Mouse (Mus musculus) forebrain, embryonic 10.5 days (tissue): ENCODE measurements around the gene Olfr1044. TPM values are rescaled to one million over a fixed set of nuclear protein-coding genes. Genes with fewer than 3 reads are reported as not detected.
"Not testable (repeated sequence)": the region's sequence is repeated elsewhere in the genome, so short reads cannot be mapped to it uniquely, and the experiment has no call there.

ENCODE experiments used
- DNase-seq: peaks from one replicate; pipeline ENCODE4 v3.0.0-alpha.2; 2017; ENCODE audit warnings: low spot score; ENCODE audit errors: extremely low spot score
- H3K27ac ChIP-seq: fragments of 300-500 bp; sonication (generic); 2 replicates; pipeline ENCODE4 v1.5.1; 2016; ENCODE audit warnings: mild to moderate bottlenecking
- H3K27me3 ChIP-seq: fragments of 300-500 bp; sonication (generic); 2 replicates; pipeline ENCODE4 v1.6.1; 2016; ENCODE audit warnings: mild to moderate bottlenecking; ENCODE audit not compliant: poor library complexity, severe bottlenecking
- H3K36me3 ChIP-seq: fragments of 300-500 bp; sonication (generic); replicated peaks from 2 replicates; pipeline ENCODE4 v1.6.1; 2016; ENCODE audit warnings: mild to moderate bottlenecking, moderate library complexity
- H3K4me1 ChIP-seq: fragments of 300-500 bp; sonication (generic); 2 replicates; pipeline ENCODE4 v1.6.1; 2016
- H3K4me3 ChIP-seq: fragments of 300-500 bp; sonication (generic); 2 replicates; pipeline ENCODE4 v1.5.1; 2016; ENCODE audit warnings: mild to moderate bottlenecking, moderate library complexity
- H3K9me3 ChIP-seq: fragments of 300-500 bp; sonication (generic); 2 replicates; pipeline ENCODE4 v1.6.1; 2016; ENCODE audit warnings: mild to moderate bottlenecking, moderate library complexity
- WGBS: fragments of 180-500 bp; shearing (Covaris S2); methylation state at CpG from one replicate; pipeline ENCODE4 v1.1.7; 2016; 5-methylcytosine and 5-hydroxymethylcytosine counted together
- polyA plus RNA-seq: library from polyadenylated mRNA; unstranded; fragments of >200 nt; fragmentation: Nextera tagmentation; extraction: Ambion mirVana; gene quantifications from 2 replicates; pipeline ENCODE4 v1.2.1, GENCODE M21; 2016

Olfr1044 gene
- polyA plus RNA-seq, result not detected in 2 replicates

DNA sequence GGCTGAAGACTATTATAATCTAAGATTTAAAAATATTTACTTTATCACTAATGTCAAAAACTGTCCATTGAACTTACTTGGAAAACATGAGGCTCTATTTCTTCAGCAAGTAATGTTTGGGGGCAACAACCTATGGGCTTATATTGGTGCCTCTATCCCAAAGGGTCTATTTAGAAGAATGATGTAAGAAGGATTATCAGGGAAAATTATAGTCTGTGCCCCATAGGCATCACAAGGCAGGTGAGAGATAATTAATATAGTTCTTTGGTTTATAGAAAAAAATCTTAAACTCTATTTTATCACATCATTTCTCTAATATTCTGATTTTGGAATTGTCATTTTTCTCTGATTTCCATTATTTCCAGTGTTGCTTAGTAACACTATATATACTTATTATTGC is at the start of gene Olfr1044:
TSS of gene Olfr1044 (minus strand) at position 101 of the 400 bp plus-strand sequence.
- DNase-seq, result no peak
- no peak within 1 kb of the TSS for H3K27ac ChIP-seq
- H3K9me3 ChIP-seq, result no peaks in the 10 kb centered on the region
- no peaks in the 10 kb centered on the region for H3K36me3 ChIP-seq
- H3K27me3 ChIP-seq, result no peaks in the 10 kb centered on the region
- no peaks in the 10 kb centered on the region for H3K4me1 ChIP-seq
- H3K4me3 ChIP-seq, result no peak within 1 kb of the TSS

GRCm38 (mm10) chr2:86219214-86219613 is 41.6 kb upstream of the Olfr1044 start, which contains the start of gene Olfr1046:
Gene Olfr1046 (minus strand): TSS chr2:86219314.
- H3K36me3 ChIP-seq, result no peaks in the 10 kb centered on the region
- H3K27me3 ChIP-seq, result no peaks in the 10 kb centered on the region
- no peak for DNase-seq
- no peak within 1 kb of the TSS for H3K27ac ChIP-seq
- no peaks in the 10 kb centered on the region for H3K9me3 ChIP-seq
- WGBS, result 83% methylated on average over 2 of the region's 2 CpGs
- no peaks in the 10 kb centered on the region for H3K4me1 ChIP-seq
- no peak within 1 kb of the TSS for H3K4me3 ChIP-seq

DNA sequence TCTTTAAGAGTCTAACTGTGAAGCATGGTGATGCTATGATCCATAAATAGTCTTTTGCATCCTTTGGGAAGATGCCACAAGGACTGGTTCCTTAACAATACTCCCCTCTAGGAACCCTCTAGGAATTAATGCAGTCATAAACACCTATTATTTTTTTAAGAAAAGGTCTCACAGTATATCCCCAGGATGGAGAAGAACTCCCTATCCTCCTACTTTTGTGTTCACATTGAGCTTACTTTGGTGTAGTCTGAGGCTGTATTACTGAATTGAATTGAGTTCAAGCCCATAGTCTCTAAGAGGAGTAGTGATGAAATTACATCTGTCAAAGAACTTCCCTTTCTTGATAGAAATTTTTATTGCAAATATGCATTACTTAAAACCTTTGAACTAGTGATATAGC is 25.3 kb upstream of the Olfr1044 start, which contains the start of gene Olfr1045:
TSS of gene Olfr1045 (minus strand) at position 101 of the 400 bp plus-strand sequence.
- DNase-seq, result no peak
- Histone ChIP-seq H3K4me1 (no peaks in the 10 kb centered on the region), H3K36me3 (no peaks in the 10 kb centered on the region), H3K27me3 (no peaks in the 10 kb centered on the region), H3K27ac (no peak within 1 kb of the TSS), H3K4me3 (no peak within 1 kb of the TSS), H3K9me3 (no peaks in the 10 kb centered on the region)

DNA sequence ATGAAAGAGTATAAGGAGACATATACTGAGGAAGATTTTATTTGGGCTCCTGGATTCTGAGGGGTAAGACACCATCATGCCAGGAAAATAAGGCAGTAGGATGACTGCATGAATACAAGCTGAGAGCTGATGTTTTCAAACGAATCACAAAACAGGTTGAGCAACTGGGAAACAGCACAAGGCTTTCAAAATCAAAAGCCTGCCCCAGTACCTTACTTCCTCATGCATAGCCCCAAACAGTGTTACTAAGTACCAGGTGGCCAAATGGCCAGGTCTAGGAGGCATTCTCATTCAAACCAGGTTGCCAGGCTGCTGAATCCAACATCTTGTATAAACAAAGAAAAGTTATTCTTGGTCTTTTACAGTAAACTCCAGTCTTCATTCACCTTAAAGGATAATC is 18.2 kb upstream of the Olfr1044 start:
- Histone ChIP-seq H3K36me3 (no peaks in the 10 kb centered on the region), H3K27me3 (no peaks in the 10 kb centered on the region), H3K27ac (no peak overlapping the region), H3K4me1 (no peaks in the 10 kb centered on the region), H3K9me3 (no peaks in the 10 kb centered on the region), H3K4me3 (no peak overlapping the region)
- no peak for DNase-seq
- 68% methylated on average over 1 of the region's 1 CpGs for WGBS

DNA sequence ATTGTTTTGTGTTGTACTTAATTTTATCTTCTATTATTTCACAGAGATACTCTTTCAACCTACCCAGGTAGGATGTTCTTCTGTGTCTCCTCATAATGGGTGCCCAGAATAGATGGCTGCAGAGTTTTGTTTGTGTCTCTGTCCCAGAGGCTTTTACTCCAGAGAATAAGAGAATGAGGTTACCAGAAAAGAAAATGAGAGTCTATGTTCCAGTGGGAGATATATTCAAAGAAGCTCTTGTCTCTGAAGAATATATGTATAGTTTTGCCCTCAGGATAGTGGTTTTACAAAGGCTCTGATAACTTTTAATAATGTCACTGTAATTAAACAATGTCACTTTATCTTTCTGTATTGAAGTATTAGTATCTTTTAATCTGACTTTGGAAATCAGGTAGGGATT is 8.0 kb upstream of the Olfr1044 start, which contains the start of gene Olfr52:
TSS of gene Olfr52 (minus strand) at position 101 of the 400 bp plus-strand sequence.
- DNase-seq, result no peak
- Histone ChIP-seq H3K27ac (no peak within 1 kb of the TSS), H3K36me3 (no peaks in the 10 kb centered on the region), H3K4me1 (no peaks in the 10 kb centered on the region), H3K4me3 (no peak within 1 kb of the TSS), H3K9me3 (no peaks in the 10 kb centered on the region), H3K27me3 (no peaks in the 10 kb centered on the region)

DNA sequence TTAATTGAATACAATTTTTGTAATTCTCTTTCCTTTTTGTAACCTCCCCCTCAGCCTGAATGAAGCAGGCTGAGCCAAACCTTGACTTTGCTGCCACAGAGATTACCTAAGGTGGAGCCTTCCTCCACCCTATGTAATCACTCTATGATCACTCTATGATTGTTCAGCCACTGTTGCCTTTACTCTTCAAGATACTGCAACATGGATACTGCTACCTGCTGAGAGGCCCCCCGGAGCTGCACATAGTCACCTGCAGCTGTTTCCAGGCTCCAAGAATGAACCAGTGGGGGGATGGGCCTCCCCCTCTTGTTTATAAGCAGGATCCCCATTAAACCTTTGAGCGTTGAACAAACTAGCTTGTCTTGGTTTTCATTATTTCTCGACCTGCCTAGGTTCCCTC is 2.3 kb upstream of the Olfr1044 start:
- no peak for DNase-seq
- no peaks in the 10 kb centered on the region for H3K4me1 ChIP-seq
- WGBS, result 84% methylated on average over 3 of the region's 3 CpGs
- no peaks in the 10 kb centered on the region for H3K9me3 ChIP-seq
- H3K27ac ChIP-seq, result no peak overlapping the region
- H3K27me3 ChIP-seq, result no peaks in the 10 kb centered on the region
- no peak overlapping the region for H3K4me3 ChIP-seq
- no peaks in the 10 kb centered on the region for H3K36me3 ChIP-seq

DNA sequence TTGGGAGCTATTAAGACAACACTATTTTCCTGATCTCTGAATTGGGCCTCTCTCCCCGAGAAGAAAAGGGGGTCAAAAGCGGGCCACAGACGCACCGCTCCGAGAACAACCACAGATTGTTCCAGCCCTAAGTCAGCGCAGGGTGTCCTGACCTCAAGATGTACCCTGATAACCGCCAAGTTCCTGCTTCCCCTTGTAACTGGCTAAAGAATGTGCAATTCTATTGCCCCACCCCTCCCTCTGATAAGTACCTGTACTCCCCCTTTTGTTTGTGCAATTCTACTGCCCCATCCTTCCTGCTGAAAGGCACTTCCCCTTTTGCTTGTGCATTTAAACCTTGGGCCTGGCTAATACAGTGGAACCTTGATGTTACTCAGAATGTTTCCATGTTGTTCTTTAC is 2.2 kb downstream of the Olfr1044 start:
- H3K27ac ChIP-seq, H3K9me3 ChIP-seq, DNase-seq, H3K27me3 ChIP-seq, H3K36me3 ChIP-seq, H3K4me3 ChIP-seq, H3K4me1 ChIP-seq: not testable (repeated sequence)
- WGBS, result 78% methylated on average over 7 of the region's 7 CpGs

- no peak for DNase-seq
- H3K4me3 ChIP-seq, result no peak within 1 kb of the TSS
- H3K27me3 ChIP-seq, result no peaks in the 10 kb centered on the region
- 88% methylated on average over 2 of the region's 2 CpGs for WGBS
- H3K9me3 ChIP-seq, result no peaks in the 10 kb centered on the region
- no peaks in the 10 kb centered on the region for H3K36me3 ChIP-seq
- H3K27ac ChIP-seq, result no peak within 1 kb of the TSS
- H3K4me1 ChIP-seq, result no peaks in the 10 kb centered on the region
Measured at GRCm38 (mm10) chr2:86167422-86167821, 10.2 kb downstream of the Olfr1044 start, which contains the start of gene Olfr1043. Gene Olfr1043 (minus strand): TSS chr2:86167522.

- WGBS, result 86% methylated on average over 2 of the region's 2 CpGs
- no peaks in the 10 kb centered on the region for H3K4me1 ChIP-seq
- no peaks in the 10 kb centered on the region for H3K9me3 ChIP-seq
- H3K36me3 ChIP-seq, result no peaks in the 10 kb centered on the region
- no peak within 1 kb of the TSS for H3K4me3 ChIP-seq
- H3K27me3 ChIP-seq, result no peaks in the 10 kb centered on the region
- DNase-seq, result no peak
- H3K27ac ChIP-seq, result no peak within 1 kb of the TSS
Measured at GRCm38 (mm10) chr2:86161738-86162137, 15.9 kb downstream of the Olfr1044 start, which contains the start of gene Olfr1042. Gene Olfr1042 (minus strand): TSS chr2:86161838.

DNA sequence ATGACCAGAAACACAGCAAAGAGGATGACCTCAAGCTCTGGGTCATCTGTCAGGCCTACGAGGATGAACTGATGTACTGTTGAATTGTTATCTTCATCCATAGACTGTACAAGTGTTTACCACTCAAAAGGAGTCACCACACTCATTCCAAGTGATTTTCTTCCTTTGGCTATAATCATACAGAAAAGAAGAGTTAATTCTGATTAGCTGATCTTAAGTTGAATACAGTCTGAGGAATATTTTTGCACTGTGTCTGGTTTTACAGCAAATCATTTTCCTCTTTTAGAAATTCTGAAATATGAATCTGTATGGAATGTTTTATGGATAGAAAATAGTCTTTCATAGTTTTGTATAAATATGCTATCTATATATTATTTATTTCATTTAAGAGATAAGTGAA is 31.0 kb downstream of the Olfr1044 start, which contains the start of gene Olfr1040:
TSS of gene Olfr1040 (minus strand) at position 101 of the 400 bp plus-strand sequence.
- no peak for DNase-seq
- Histone ChIP-seq H3K9me3 (no peaks in the 10 kb centered on the region), H3K27ac (no peak within 1 kb of the TSS), H3K36me3 (no peaks in the 10 kb centered on the region), H3K27me3 (no peaks in the 10 kb centered on the region), H3K4me3 (no peak within 1 kb of the TSS), H3K4me1 (no peaks in the 10 kb centered on the region)
- WGBS, result 88% methylated on average over 1 of the region's 1 CpGs

GRCm38 (mm10) chr2:86135828-86136227 is 41.8 kb downstream of the Olfr1044 start, which contains the start of gene Olfr1039:
Gene Olfr1039 (minus strand): TSS chr2:86135928.
- Histone ChIP-seq H3K27ac (no peak within 1 kb of the TSS), H3K27me3 (no peaks in the 10 kb centered on the region), H3K36me3 (no peaks in the 10 kb centered on the region), H3K4me3 (no peak within 1 kb of the TSS), H3K4me1 (no peaks in the 10 kb centered on the region), H3K9me3 (no peaks in the 10 kb centered on the region)
- no peak for DNase-seq
- WGBS, result 94% methylated on average over 1 of the region's 1 CpGs
